13 mouse cellular contexts compared by ENCODE assay signal in genomic region chr10:26540189-26540588, GRCm38 (mm10).
A peak's percentile ranks its signal among the peaks of the same experiment; 100 is the strongest.
DNase-seq lines count a peak whose midpoint lies in the region; ATAC-seq and TF ChIP-seq lines count a peak whose summit lies in the region.
"Had no signal": no experiment of that assay in that cellular context is flagged by ENCODE, and none has a peak within 500 bp of the region (broad histone marks: within the 10 kb centered on the region; RNA-seq: fewer than 3 reads in every experiment).

No protein-coding gene starts in this region.

- no peaks in the 10 kb centered on the region for H3K27me3 ChIP-seq in hindbrain, embryonic 14.5 days (ENCODE audit: control insufficient read depth, insufficient read depth, low read length)
- no peaks in the 10 kb centered on the region for H3K27me3 ChIP-seq in hindbrain, embryonic 16.5 days (replicated peaks; ENCODE audit: control insufficient read depth, insufficient read depth, low read length)
- no peaks in the 10 kb centered on the region for H3K27me3 ChIP-seq in lung, embryonic 14.5 days (ENCODE audit: insufficient read depth, low read length)
- H3K27me3 ChIP-seq in E14TG2a.4 (ENCODE audit: insufficient read depth, low read length), result no peaks in the 10 kb centered on the region
- H3K27me3 ChIP-seq: limb, embryonic 13.5 days had no signal

- H3K9me3 ChIP-seq in hindbrain, embryonic 14.5 days (ENCODE audit: control insufficient read depth, low read length), result no peaks in the 10 kb centered on the region
- no peaks in the 10 kb centered on the region for H3K9me3 ChIP-seq in hindbrain, embryonic 16.5 days (ENCODE audit: control insufficient read depth, low read length)
- H3K9me3 ChIP-seq in lung, embryonic 14.5 days (ENCODE audit: low read depth, low read length), result no peaks in the 10 kb centered on the region
- no peaks in the 10 kb centered on the region for H3K9me3 ChIP-seq in E14TG2a.4 (ENCODE audit: low read length)
- H3K9me3 ChIP-seq: limb, embryonic 13.5 days had no signal

- H3K36me3 ChIP-seq in hindbrain, embryonic 14.5 days (replicated peaks; ENCODE audit: control insufficient read depth, insufficient read depth), result no peaks in the 10 kb centered on the region
- H3K36me3 ChIP-seq in hindbrain, embryonic 16.5 days (ENCODE audit: control insufficient read depth, insufficient read depth, low read length), result no peaks in the 10 kb centered on the region
- H3K36me3 ChIP-seq in lung, embryonic 14.5 days (ENCODE audit: insufficient read depth), result no peaks in the 10 kb centered on the region
- no peaks in the 10 kb centered on the region for H3K36me3 ChIP-seq in E14TG2a.4 (ENCODE audit: insufficient read depth, low read length)
- H3K36me3 ChIP-seq: limb, embryonic 13.5 days had no signal

- H3K9ac ChIP-seq in hindbrain, embryonic 14.5 days, result no peak overlapping the region
- H3K9ac ChIP-seq in hindbrain, embryonic 16.5 days (ENCODE audit: low read depth, low read length), result no peak overlapping the region
- no peak overlapping the region for H3K9ac ChIP-seq in lung, embryonic 14.5 days
- H3K9ac ChIP-seq: limb, embryonic 13.5 days had no signal

- no peak for ATAC-seq in hindbrain, embryonic 14.5 days (ENCODE audit: low FRiP score)
- ATAC-seq in hindbrain, embryonic 16.5 days, result no peak
- ATAC-seq in lung, embryonic 14.5 days (ENCODE audit: insufficient read depth), result no peak
- ATAC-seq in megakaryocyte-erythroid progenitor cell, adult 5-6 weeks (replicated peaks; ENCODE audit: low FRiP score, low TSS enrichment, poor library complexity, severe bottlenecking), result peak; percentile 67; the same call in 1 of the 2 replicates

- no peak overlapping the region for H3K4me2 ChIP-seq in hindbrain, embryonic 14.5 days (replicated peaks)
- H3K4me2 ChIP-seq in hindbrain, embryonic 16.5 days (ENCODE audit: low read length), result no peak overlapping the region
- H3K4me2 ChIP-seq in lung, embryonic 14.5 days, result no peak overlapping the region
- H3K4me2 ChIP-seq: limb, embryonic 13.5 days had no signal

- no peak overlapping the region for H3K4me3 ChIP-seq in hindbrain, embryonic 14.5 days (replicated peaks; ENCODE audit: low read length)
- no peak overlapping the region for H3K4me3 ChIP-seq in hindbrain, embryonic 16.5 days (ENCODE audit: low read length)
- H3K4me3 ChIP-seq in lung, embryonic 14.5 days (ENCODE audit: low read depth, low read length), result no peak overlapping the region
- H3K4me3 ChIP-seq in E14TG2a.4 (replicated peaks; ENCODE audit: low read length), result no peak overlapping the region
- H3K4me3 ChIP-seq: limb, embryonic 13.5 days had no signal

- H3K4me1 ChIP-seq in hindbrain, embryonic 14.5 days (replicated peaks; ENCODE audit: control insufficient read depth, insufficient read depth, low read length), result no peaks in the 10 kb centered on the region
- H3K4me1 ChIP-seq in hindbrain, embryonic 16.5 days (ENCODE audit: control insufficient read depth, insufficient read depth, low read depth, low read length), result no peaks in the 10 kb centered on the region
- H3K4me1 ChIP-seq in lung, embryonic 14.5 days (ENCODE audit: insufficient read depth), result no peaks in the 10 kb centered on the region
- peaks cover 3% of the 10 kb centered on the region; the same call in 1 of the 2 replicates for H3K4me1 ChIP-seq in E14TG2a.4 (replicated peaks; ENCODE audit: low read depth, low read length)
- H3K4me1 ChIP-seq: limb, embryonic 13.5 days had no signal

- peak; percentile 34 for TF ChIP-seq CTCF in lung, embryonic 14.5 days (IDR thresholded peaks at IDR 0.05; ENCODE audit: low read depth)
- 0 out of 2 replicates have a peak, but pooled peaks have one; percentile 8 for TF ChIP-seq CTCF in E14TG2a.4 (conservative IDR thresholded peaks at IDR 0.05; ENCODE audit: low read length)

- peak; percentile 51 for DNase-seq in hindbrain, embryonic 14.5 days (ENCODE audit: low spot score)
- DNase-seq in lung, embryonic 14.5 days, result peak; percentile 64
- no peak for DNase-seq in lung, postnatal 14 days
- DNase-seq in adrenal gland, postnatal 36 days, result no peak
- DNase-seq in gastrocnemius, postnatal 25 days, result no peak
- DNase-seq: gastrocnemius, postnatal 36 days; heart, postnatal 14 days; lung, postnatal 4 days; thymus, postnatal 25 days had no signal

- no peak overlapping the region for H3K27ac ChIP-seq in hindbrain, embryonic 14.5 days
- no peak overlapping the region for H3K27ac ChIP-seq in hindbrain, embryonic 16.5 days (ENCODE audit: low read depth, low read length)
- no peak overlapping the region for H3K27ac ChIP-seq in lung, embryonic 14.5 days (ENCODE audit: low read depth)
- H3K27ac ChIP-seq: limb, embryonic 13.5 days had no signal

Comparison
In these comparisons a context has a peak if more than half of its experiments do, and no peak if none do; other contexts are left out.
1. DNase-seq: peak in hindbrain, embryonic 14.5 days (single experiment) and lung, embryonic 14.5 days (single experiment); none in lung, postnatal 14 days (single experiment), adrenal gland, postnatal 36 days (0 of 2) and gastrocnemius, postnatal 25 days (single experiment).